Mouse (Mus musculus) liver, embryonic 14.5 days (tissue): ENCODE results near the gene Rph3al.

Source experiments
- CTCF ChIP-seq: IDR thresholded peaks from 2 replicates; pipeline ENCODE4 v1.5.1; 2016; ENCODE audit warnings: antibody characterized with exemption, low read depth, control low read depth
- EP300 ChIP-seq: IDR thresholded peaks from 2 replicates; pipeline ENCODE4 v1.6.1; 2016; ENCODE audit warnings: antibody characterized with exemption, low read depth

DNA sequence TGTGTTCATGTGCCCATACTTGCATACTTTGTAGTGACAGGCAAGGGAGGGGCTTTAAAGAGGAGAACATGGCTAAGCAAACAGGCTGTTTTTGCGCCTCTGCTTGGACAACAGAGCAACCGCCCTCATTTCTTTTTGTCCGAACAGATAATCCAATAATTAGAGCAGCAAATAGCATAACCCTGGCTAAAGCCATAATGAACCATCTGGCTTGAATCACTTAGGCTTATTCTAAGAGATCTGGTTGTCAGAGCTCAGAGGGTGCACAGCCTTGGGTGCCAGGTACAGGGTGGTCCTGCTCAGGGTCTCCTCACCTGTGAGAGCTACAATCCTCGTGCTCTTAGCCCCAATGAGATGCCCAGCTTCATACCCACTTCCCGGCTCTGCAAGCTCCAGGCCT is 144.9 kb downstream of the Rph3al start:
- TF ChIP-seq EP300 (no peak), CTCF (no peak)
